Mouse (Mus musculus) midbrain, embryonic 10.5 days (tissue): ENCODE data around the gene Rps27rt. TPM values are rescaled to one million over a fixed set of nuclear protein-coding genes. Genes with fewer than 3 reads are reported as not detected.

Experiments used
- DNase-seq: peaks from one replicate; pipeline ENCODE4 v3.0.0-alpha.2; 2017; ENCODE audit warnings: low spot score
- H3K27ac ChIP-seq: fragments of 300-500 bp; sonication (generic); replicated peaks from 2 replicates; pipeline ENCODE4 v1.5.1; 2016; ENCODE audit warnings: mild to moderate bottlenecking
- H3K27me3 ChIP-seq: fragments of 300-500 bp; sonication (generic); 2 replicates; pipeline ENCODE4 v1.6.1; 2016; ENCODE audit warnings: low read depth, mild to moderate bottlenecking; ENCODE audit not compliant: poor library complexity, severe bottlenecking
- H3K36me3 ChIP-seq: fragments of 300-500 bp; sonication (generic); 2 replicates; pipeline ENCODE4 v1.6.1; 2016; ENCODE audit warnings: mild to moderate bottlenecking, moderate library complexity
- H3K4me1 ChIP-seq: fragments of 300-500 bp; sonication (generic); 2 replicates; pipeline ENCODE4 v1.6.1; 2016
- H3K4me3 ChIP-seq: fragments of 300-500 bp; sonication (generic); 2 replicates; pipeline ENCODE4 v1.5.1; 2016; ENCODE audit warnings: mild to moderate bottlenecking, moderate library complexity
- H3K9me3 ChIP-seq: fragments of 300-500 bp; sonication (generic); replicated peaks from 2 replicates; pipeline ENCODE4 v1.6.1; 2016; ENCODE audit warnings: mild to moderate bottlenecking
- WGBS: fragments of 180-500 bp; shearing (Covaris S2); methylation state at CpG from one replicate; pipeline ENCODE4 v1.1.7; 2016; 5-methylcytosine and 5-hydroxymethylcytosine counted together
- polyA plus RNA-seq: library from polyadenylated mRNA; unstranded; fragments of >200 nt; fragmentation: Nextera tagmentation; extraction: Ambion mirVana; gene quantifications from 2 replicates; pipeline ENCODE4 v1.2.1, GENCODE M21; 2016

The Rps27rt gene
- polyA plus RNA-seq, 1 experiment from 2014 or later, result 286 TPM

- Histone ChIP-seq H3K27me3 (no peaks in the 10 kb centered on the region), H3K9me3 (no peaks in the 10 kb centered on the region), H3K4me3 (no peak overlapping the region), H3K27ac (no peak overlapping the region), H3K4me1 (no peaks in the 10 kb centered on the region), H3K36me3 (no peaks in the 10 kb centered on the region)
- DNase-seq, result no peak
- WGBS, result 90% methylated on average over 6 of the region's 6 CpGs
Measured at GRCm38 (mm10) chr9:114999010-114999770, 16.7 kb upstream of the Rps27rt start.

GRCm38 (mm10) chr9:114996489-114996888 lies 13.9 kb upstream of the Rps27rt start:
- no peaks in the 10 kb centered on the region for H3K4me1 ChIP-seq
- no peak overlapping the region for H3K4me3 ChIP-seq
- no peak overlapping the region for H3K27ac ChIP-seq
- no peak for DNase-seq
- no peaks in the 10 kb centered on the region for H3K36me3 ChIP-seq
- no peaks in the 10 kb centered on the region for H3K27me3 ChIP-seq
- 92% methylated on average over 6 of the region's 6 CpGs for WGBS
- H3K9me3 ChIP-seq, result peaks cover 6% of the 10 kb centered on the region; the same call in 1 of the 2 replicates

- DNase-seq, result no peak
- no peaks in the 10 kb centered on the region for H3K4me1 ChIP-seq
- no peaks in the 10 kb centered on the region for H3K36me3 ChIP-seq
- no peak overlapping the region for H3K4me3 ChIP-seq
- peaks cover 6% of the 10 kb centered on the region; the same call in 1 of the 2 replicates for H3K9me3 ChIP-seq
- 90% methylated on average over 4 of the region's 4 CpGs for WGBS
- H3K27ac ChIP-seq, result no peak overlapping the region
- H3K27me3 ChIP-seq, result no peaks in the 10 kb centered on the region
Measured at GRCm38 (mm10) chr9:114995716-114996115, 13.2 kb upstream of the Rps27rt start.

GRCm38 (mm10) chr9:114995250-114995649 lies 12.7 kb upstream of the Rps27rt start:
- 89% methylated on average over 4 of the region's 4 CpGs for WGBS
- no peaks in the 10 kb centered on the region for H3K4me1 ChIP-seq
- no peaks in the 10 kb centered on the region for H3K36me3 ChIP-seq

GRCm38 (mm10) chr9:114992528-114992927 lies 10.0 kb upstream of the Rps27rt start:
- H3K9me3 ChIP-seq, result peaks cover 6% of the 10 kb centered on the region; the same call in 1 of the 2 replicates
- H3K4me1 ChIP-seq, result peaks cover 6% of the 10 kb centered on the region; the same call in 1 of the 2 replicates
- DNase-seq, result no peak
- 90% methylated on average over 2 of the region's 2 CpGs for WGBS
- H3K27ac ChIP-seq, result no peak overlapping the region
- H3K27me3 ChIP-seq, result no peaks in the 10 kb centered on the region
- H3K4me3 ChIP-seq, result no peak overlapping the region
- no peaks in the 10 kb centered on the region for H3K36me3 ChIP-seq

More at GRCm38 (mm10) chr9:114995250-114995649, 12.7 kb upstream of the Rps27rt start:
- peaks cover 6% of the 10 kb centered on the region; the same call in 1 of the 2 replicates for H3K9me3 ChIP-seq
- no peak overlapping the region for H3K27ac ChIP-seq
- no peak overlapping the region for H3K4me3 ChIP-seq
- H3K27me3 ChIP-seq, result no peaks in the 10 kb centered on the region
- no peak for DNase-seq

- no peaks in the 10 kb centered on the region for H3K36me3 ChIP-seq
- peaks cover 6% of the 10 kb centered on the region; the same call in 1 of the 2 replicates for H3K4me1 ChIP-seq
- H3K4me3 ChIP-seq, result no peak overlapping the region
- no peaks in the 10 kb centered on the region for H3K27me3 ChIP-seq
- WGBS, result 82% methylated on average over 10 of the region's 10 CpGs
- no peak overlapping the region for H3K27ac ChIP-seq
- DNase-seq, result no peak
- H3K9me3 ChIP-seq, result peaks cover 6% of the 10 kb centered on the region; the same call in 1 of the 2 replicates
Measured at GRCm38 (mm10) chr9:114990421-114990820, 7.9 kb upstream of the Rps27rt start.

- no peak overlapping the region for H3K27ac ChIP-seq
- H3K36me3 ChIP-seq, result no peaks in the 10 kb centered on the region
- H3K9me3 ChIP-seq, result peaks cover 10% of the 10 kb centered on the region; the same call in 1 of the 2 replicates
- H3K4me1 ChIP-seq, result peaks cover 6% of the 10 kb centered on the region; the same call in 1 of the 2 replicates
- 83% methylated on average over 6 of the region's 6 CpGs for WGBS
- DNase-seq, result no peak
- H3K27me3 ChIP-seq, result no peaks in the 10 kb centered on the region
- H3K4me3 ChIP-seq, result no peak overlapping the region
Measured at GRCm38 (mm10) chr9:114988610-114989327, 6.2 kb upstream of the Rps27rt start.

- DNase-seq, result no peak
- Histone ChIP-seq H3K9me3 (peaks cover 9% of the 10 kb centered on the region; the same call in 1 of the 2 replicates), H3K36me3 (no peaks in the 10 kb centered on the region), H3K4me1 (peaks cover 6% of the 10 kb centered on the region; the same call in 1 of the 2 replicates), H3K27ac (no peak overlapping the region), H3K4me3 (no peak overlapping the region), H3K27me3 (no peaks in the 10 kb centered on the region)
- 93% methylated on average over 3 of the region's 3 CpGs for WGBS
Measured at GRCm38 (mm10) chr9:114988029-114988428, 5.5 kb upstream of the Rps27rt start.

- Histone ChIP-seq H3K9me3 (0 out of 2 replicates have a peak, but pooled peaks cover 4% of the 10 kb centered on the region), H3K4me1 (peaks cover 6% of the 10 kb centered on the region; the same call in 1 of the 2 replicates), H3K27ac (no peak overlapping the region), H3K27me3 (no peaks in the 10 kb centered on the region), H3K36me3 (no peaks in the 10 kb centered on the region), H3K4me3 (no peak overlapping the region)
- 88% methylated on average over 5 of the region's 5 CpGs for WGBS
- DNase-seq, result no peak
Measured at GRCm38 (mm10) chr9:114986361-114986760, 3.8 kb upstream of the Rps27rt start.

GRCm38 (mm10) chr9:114985741-114986140 lies 3.2 kb upstream of the Rps27rt start:
- Histone ChIP-seq H3K27ac (no peak overlapping the region), H3K36me3 (no peaks in the 10 kb centered on the region), H3K9me3 (0 out of 2 replicates have a peak, but pooled peaks cover 4% of the 10 kb centered on the region), H3K4me3 (no peak overlapping the region), H3K4me1 (peaks cover 6% of the 10 kb centered on the region; the same call in 1 of the 2 replicates), H3K27me3 (peaks cover 4% of the 10 kb centered on the region; the same call in 1 of the 2 replicates)
- WGBS, result 96% methylated on average over 5 of the region's 5 CpGs
- DNase-seq, result no peak

GRCm38 (mm10) chr9:114979969-114980368 lies 2.6 kb downstream of the Rps27rt start:
- no peak overlapping the region for H3K4me3 ChIP-seq
- 74% methylated on average over 6 of the region's 6 CpGs for WGBS
- no peak for DNase-seq

GRCm38 (mm10) chr9:114978281-114979111 lies 4.0 kb downstream of the Rps27rt start, which contains the start of gene Osbpl10:
TSS of gene Osbpl10 (plus strand) at chr9:114978569.
- Histone ChIP-seq H3K27me3 (peaks cover 50% of the 10 kb centered on the region), H3K4me1 (peaks cover 25% of the 10 kb centered on the region), H3K27ac (peak within 1 kb of the TSS; percentile 91), H3K4me3 (peak within 1 kb of the TSS; percentile 83), H3K36me3 (no peaks in the 10 kb centered on the region), H3K9me3 (no peaks in the 10 kb centered on the region)
- under 1% methylated on average over 75 of the region's 86 CpGs for WGBS
- DNase-seq, result peak; percentile 81

More at GRCm38 (mm10) chr9:114979969-114980368, 2.6 kb downstream of the Rps27rt start:
- Histone ChIP-seq H3K4me1 (peaks cover 25% of the 10 kb centered on the region), H3K36me3 (no peaks in the 10 kb centered on the region), H3K27ac (no peak overlapping the region), H3K27me3 (peaks cover 50% of the 10 kb centered on the region), H3K9me3 (0 out of 2 replicates have a peak, but pooled peaks cover 4% of the 10 kb centered on the region)
